Mouse (Mus musculus) limb, embryonic 14.5 days (tissue): ENCODE data around the gene Apip. TPM values are rescaled to one million over a fixed set of nuclear protein-coding genes. Genes with fewer than 3 reads are reported as not detected.

Experiments
- ATAC-seq: fragments of 200-750 bp; cut with Nextera tagmentation; 2 replicates; pipeline ENCODE4 v1.8.0; 2017; ENCODE audit warnings: low read depth, moderate number of reproducible peaks, moderate TSS enrichment; ENCODE audit not compliant: low FRiP score
- DNase-seq: peaks from one replicate; pipeline ENCODE4 v3.0.0-alpha.2; 2015; ENCODE audit warnings: low spot score
- H3K27ac ChIP-seq: fragments of 300-500 bp; sonication (generic); replicated peaks from 2 replicates; pipeline ENCODE4 v1.5.1; 2014; ENCODE audit warnings: low read depth, mild to moderate bottlenecking, low read length, moderate library complexity, mixed read lengths
- H3K27me3 ChIP-seq: fragments of 300-500 bp; sonication (generic); 2 replicates; pipeline ENCODE4 v1.6.1; 2014; ENCODE audit warnings: low read length, mixed read lengths; ENCODE audit not compliant: control insufficient read depth, insufficient read depth
- H3K36me3 ChIP-seq: fragments of 300-500 bp; sonication (generic); 2 replicates; pipeline ENCODE4 v1.6.1; 2014; ENCODE audit warnings: mild to moderate bottlenecking, low read length, moderate library complexity, mixed read lengths; ENCODE audit not compliant: control insufficient read depth, insufficient read depth
- H3K4me1 ChIP-seq: fragments of 300-500 bp; sonication (generic); 2 replicates; pipeline ENCODE4 v1.6.1; 2014; ENCODE audit warnings: antibody characterized with exemption, low read length, mixed read lengths; ENCODE audit not compliant: control insufficient read depth, insufficient read depth
- H3K4me2 ChIP-seq: fragments of 300-500 bp; sonication (generic); replicated peaks from 2 replicates; pipeline ENCODE4 v1.6.1; 2014; ENCODE audit warnings: low read depth, mild to moderate bottlenecking, low read length, moderate library complexity; ENCODE audit not compliant: severe bottlenecking
- H3K4me3 ChIP-seq: fragments of 300-500 bp; sonication (generic); replicated peaks from 2 replicates; pipeline ENCODE4 v1.5.1; 2014; ENCODE audit warnings: low read length
- H3K9ac ChIP-seq: fragments of 300-500 bp; sonication (generic); 2 replicates; pipeline ENCODE4 v1.6.1; 2014; ENCODE audit warnings: mild to moderate bottlenecking, low read depth, low read length, moderate library complexity; ENCODE audit not compliant: severe bottlenecking
- H3K9me3 ChIP-seq: fragments of 300-500 bp; sonication (generic); 2 replicates; pipeline ENCODE4 v1.6.1; 2016; ENCODE audit warnings: low read length; ENCODE audit not compliant: control insufficient read depth
- POLR2A ChIP-seq: fragments of 200-500 bp; IDR thresholded peaks from 2 replicates; pipeline ENCODE4 v1.8.0; 2012; ENCODE audit warnings: inconsistent platforms, mild to moderate bottlenecking, moderate library complexity, borderline replicate concordance; ENCODE audit not compliant: insufficient read depth, insufficient read length; ENCODE audit errors: extremely low read depth
- WGBS: fragments of 180-500 bp; shearing (Covaris S2); extraction: QIAGEN DNeasy Blood & Tissue Kit; methylation state at CpG from one replicate; pipeline ENCODE4 v1.1.7; 2014; 5-methylcytosine and 5-hydroxymethylcytosine counted together
- polyA plus RNA-seq, 2 experiments: library from polyadenylated mRNA; depleted of rRNA in 1 of 2; stranded (reverse) in 1 of 2; unstranded in 1 of 2; fragments of >200 nt; fragmentation: Nextera tagmentation in 1 of 2; extraction: Ambion mirVana in 1 of 2; gene quantifications; 2 replicates each; pipeline versions ENCODE4 v1.2.1 to v1.2.3; 2012 to 2014

Apip gene
- polyA plus RNA-seq, 2 experiments = 57.8 to 80.4 TPM

GRCm38 (mm10) chr2:103119197-103119854, 45.9 kb downstream of the Apip start:
- ATAC-seq = no peak
- no peak for TF ChIP-seq POLR2A
- no peaks in the 10 kb centered on the region for H3K36me3 ChIP-seq

GRCm38 (mm10) chr2:103129676-103130075, 56.2 kb downstream of the Apip start:
- Histone ChIP-seq H3K9me3 (no peaks in the 10 kb centered on the region), H3K4me1 (no peaks in the 10 kb centered on the region), H3K4me3 (no peak overlapping the region), H3K36me3 (no peaks in the 10 kb centered on the region), H3K9ac (no peak overlapping the region), H3K4me2 (no peak overlapping the region), H3K27ac (no peak overlapping the region), H3K27me3 (no peaks in the 10 kb centered on the region)
- ATAC-seq (no peak), DNase-seq (no peak)
- no peak for TF ChIP-seq POLR2A
- 89% methylated on average over 2 of the region's 2 CpGs for WGBS

More at GRCm38 (mm10) chr2:103119197-103119854, 45.9 kb downstream of the Apip start:
- Histone ChIP-seq H3K9me3 (no peaks in the 10 kb centered on the region), H3K27ac (no peak overlapping the region), H3K9ac (no peak overlapping the region), H3K4me2 (no peak overlapping the region), H3K27me3 (no peaks in the 10 kb centered on the region), H3K4me3 (no peak overlapping the region), H3K4me1 (no peaks in the 10 kb centered on the region)
- WGBS = 70% methylated on average over 7 of the region's 7 CpGs
- DNase-seq = no peak

- DNase-seq (no peak), ATAC-seq (no peak)
- H3K4me1 ChIP-seq = no peaks in the 10 kb centered on the region
- TF ChIP-seq POLR2A = no peak
- 25% methylated on average over 4 of the region's 4 CpGs for WGBS
- no peaks in the 10 kb centered on the region for H3K36me3 ChIP-seq
- H3K9me3 ChIP-seq = no peaks in the 10 kb centered on the region
- H3K9ac ChIP-seq = no peak overlapping the region
- H3K4me2 ChIP-seq = no peak overlapping the region
- no peak overlapping the region for H3K4me3 ChIP-seq
- no peaks in the 10 kb centered on the region for H3K27me3 ChIP-seq
- no peak overlapping the region for H3K27ac ChIP-seq
Observed at GRCm38 (mm10) chr2:103131145-103131544, 57.7 kb downstream of the Apip start.

- TF ChIP-seq POLR2A = no peak
- Histone ChIP-seq H3K27me3 (no peaks in the 10 kb centered on the region), H3K27ac (no peak overlapping the region), H3K9me3 (no peaks in the 10 kb centered on the region), H3K36me3 (no peaks in the 10 kb centered on the region), H3K9ac (no peak overlapping the region), H3K4me3 (no peak overlapping the region), H3K4me1 (no peaks in the 10 kb centered on the region), H3K4me2 (no peak overlapping the region)
- WGBS = 66% methylated on average over 8 of the region's 8 CpGs
- DNase-seq (no peak), ATAC-seq (no peak)
Observed at GRCm38 (mm10) chr2:103138529-103139265, 65.2 kb downstream of the Apip start.

Other genes starting within 250 kb of the Apip start
- 29.3 and 32.1 TPM in 2 replicates for gene Cd44, start 172.0 kb upstream of the Apip start, polyA plus RNA-seq (2012; rRNA removed)
- gene Cd44, start 172.0 kb upstream of the Apip start, polyA plus RNA-seq (2014; fragmentation: Nextera tagmentation; extraction: Ambion mirVana) = 39.5 and 46.3 TPM in 2 replicates
- gene Pdhx, start 162 bp upstream of the Apip start, polyA plus RNA-seq (2012; rRNA removed) = 31.0 and 33.2 TPM in 2 replicates
- gene Pdhx, start 162 bp upstream of the Apip start, polyA plus RNA-seq (2014; fragmentation: Nextera tagmentation; extraction: Ambion mirVana) = 32.1 and 32.4 TPM in 2 replicates
- 0.35 and 0.50 TPM in 2 replicates for gene Ehf, start 229.6 kb downstream of the Apip start, polyA plus RNA-seq (2012; rRNA removed)
- 0.30 and 0.58 TPM in 2 replicates for gene Ehf, start 229.6 kb downstream of the Apip start, polyA plus RNA-seq (2014; fragmentation: Nextera tagmentation; extraction: Ambion mirVana)